Mouse (Mus musculus) embryonic facial prominence, embryonic 14.5 days (tissue): ENCODE data around the gene Zfp277. TPM values are rescaled to one million over a fixed set of nuclear protein-coding genes. Genes with fewer than 3 reads are reported as not detected.

Experiments
- ATAC-seq: fragments of 200-750 bp; cut with Nextera tagmentation; 2 replicates; pipeline ENCODE4 v1.8.0; 2017; ENCODE audit warnings: low read depth, moderate number of reproducible peaks, moderate TSS enrichment
- DNase-seq: peaks from one replicate; pipeline ENCODE4 v3.0.0-alpha.2; 2015; ENCODE audit warnings: low spot score
- H3K27ac ChIP-seq: fragments of 300-500 bp; sonication (generic); replicated peaks from 2 replicates; pipeline ENCODE4 v1.5.1; 2014; ENCODE audit warnings: low read depth, mild to moderate bottlenecking, low read length, moderate library complexity
- H3K27me3 ChIP-seq: fragments of 300-500 bp; sonication (generic); replicated peaks from 2 replicates; pipeline ENCODE4 v1.6.1; 2014; ENCODE audit warnings: low read length; ENCODE audit not compliant: control insufficient read depth, insufficient read depth
- H3K36me3 ChIP-seq: fragments of 300-500 bp; sonication (generic); 2 replicates; pipeline ENCODE4 v1.6.1; 2014; ENCODE audit warnings: low read length, mixed read lengths; ENCODE audit not compliant: control insufficient read depth, insufficient read depth
- H3K4me1 ChIP-seq: fragments of 300-500 bp; sonication (generic); 2 replicates; pipeline ENCODE4 v1.6.1; 2014; ENCODE audit warnings: antibody characterized with exemption, low read length; ENCODE audit not compliant: control insufficient read depth, insufficient read depth
- H3K4me2 ChIP-seq: fragments of 300-500 bp; sonication (generic); 2 replicates; pipeline ENCODE4 v1.6.1; 2014; ENCODE audit warnings: low read depth, mild to moderate bottlenecking, low read length, moderate library complexity, mixed read lengths
- H3K4me3 ChIP-seq: fragments of 300-500 bp; sonication (generic); 2 replicates; pipeline ENCODE4 v1.5.1; 2014; ENCODE audit warnings: low read depth, mild to moderate bottlenecking, low read length
- H3K9ac ChIP-seq: fragments of 300-500 bp; sonication (generic); 2 replicates; pipeline ENCODE4 v1.6.1; 2014; ENCODE audit warnings: low read depth, mild to moderate bottlenecking, low read length, moderate library complexity, mixed read lengths
- H3K9me3 ChIP-seq: fragments of 300-500 bp; sonication (generic); 2 replicates; pipeline ENCODE4 v1.6.1; 2016; ENCODE audit warnings: low read length; ENCODE audit not compliant: control insufficient read depth
- WGBS: fragments of 180-500 bp; shearing (Covaris S2); extraction: QIAGEN DNeasy Blood & Tissue Kit; methylation state at CpG from one replicate; pipeline ENCODE4 v1.1.7; 2014; 5-methylcytosine and 5-hydroxymethylcytosine counted together
- polyA plus RNA-seq: library from polyadenylated mRNA; unstranded; fragments of >200 nt; fragmentation: Nextera tagmentation; extraction: Ambion mirVana; gene quantifications from 2 replicates; pipeline ENCODE4 v1.2.1, GENCODE M21; 2014

The Zfp277 gene
- polyA plus RNA-seq, 1 experiment from 2014 or later: 35.7 TPM

- Histone ChIP-seq H3K4me3 (no peak overlapping the region), H3K4me1 (no peaks in the 10 kb centered on the region), H3K27me3 (no peaks in the 10 kb centered on the region), H3K4me2 (no peak overlapping the region), H3K36me3 (no peaks in the 10 kb centered on the region), H3K9ac (no peak overlapping the region), H3K27ac (no peak overlapping the region), H3K9me3 (no peaks in the 10 kb centered on the region)
- 82% methylated on average over 4 of the region's 4 CpGs for WGBS
- DNase-seq (no peak), ATAC-seq (no peak)
These were observed 172.4 kb downstream of the Zfp277 start for GRCm38 (mm10) chr12:40273339-40273738.

DNA sequence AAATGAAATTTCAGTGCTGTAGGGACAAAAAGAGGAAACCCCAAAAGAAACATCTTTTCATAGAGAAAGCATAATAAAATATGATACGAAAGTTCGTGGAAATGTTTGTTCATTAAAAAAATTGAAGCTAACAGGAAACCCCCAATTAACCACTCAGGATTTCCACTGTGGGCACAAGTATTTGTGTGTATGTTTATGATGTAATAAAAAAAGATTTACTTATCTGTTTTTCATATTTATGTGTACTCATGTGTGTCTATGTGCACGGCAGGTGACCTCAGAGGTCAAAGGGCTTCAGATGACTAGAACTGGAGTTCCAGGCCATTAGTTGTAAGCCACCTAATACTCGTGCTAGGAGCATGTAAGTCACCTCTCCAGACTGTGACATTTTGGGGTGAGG is 173.0 kb downstream of the Zfp277 start:
- H3K9me3 ChIP-seq: no peaks in the 10 kb centered on the region
- no peaks in the 10 kb centered on the region for H3K4me1 ChIP-seq
- ATAC-seq: no peak
- no peak overlapping the region for H3K27ac ChIP-seq
- H3K27me3 ChIP-seq: no peaks in the 10 kb centered on the region
- H3K9ac ChIP-seq: no peak overlapping the region
- no peak for DNase-seq
- no peaks in the 10 kb centered on the region for H3K36me3 ChIP-seq
- 77% methylated on average over 4 of the region's 4 CpGs for WGBS
- H3K4me2 ChIP-seq: no peak overlapping the region
- H3K4me3 ChIP-seq: no peak overlapping the region

DNA sequence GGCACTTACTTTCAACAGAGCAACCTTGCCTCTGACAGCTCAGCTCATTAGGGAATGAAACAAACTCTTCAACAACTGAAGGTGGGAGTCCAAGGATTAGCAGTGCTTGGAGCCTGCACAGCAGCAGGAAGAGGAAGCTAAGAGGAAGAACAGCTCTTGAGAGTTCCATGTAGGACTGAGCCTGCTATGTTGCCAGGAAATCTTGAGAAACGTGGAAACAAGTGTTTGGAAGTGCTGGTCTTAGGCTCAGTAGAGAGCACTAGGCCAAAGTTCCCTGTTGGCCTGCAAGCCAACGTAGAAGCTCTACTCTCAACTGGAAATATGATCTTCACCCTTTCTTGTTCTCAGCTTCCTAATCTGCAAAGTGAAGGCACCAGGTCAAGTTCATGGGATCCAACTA is 177.4 kb downstream of the Zfp277 start:
- WGBS: 73% methylated on average over 2 of the region's 2 CpGs
- no peak overlapping the region for H3K4me2 ChIP-seq
- no peaks in the 10 kb centered on the region for H3K36me3 ChIP-seq
- H3K27me3 ChIP-seq: no peaks in the 10 kb centered on the region
- DNase-seq: no peak
- H3K9ac ChIP-seq: no peak overlapping the region
- no peak for ATAC-seq
- no peak overlapping the region for H3K27ac ChIP-seq
- no peaks in the 10 kb centered on the region for H3K9me3 ChIP-seq
- H3K4me3 ChIP-seq: no peak overlapping the region
- no peaks in the 10 kb centered on the region for H3K4me1 ChIP-seq

Other genes starting within 250 kb of the Zfp277 start
- 4.5 and 4.7 TPM in 2 replicates for gene Lsmem1, start 246.4 kb downstream of the Zfp277 start, polyA plus RNA-seq
- 115 and 127 TPM in 2 replicates for gene Ifrd1, start 197.4 kb downstream of the Zfp277 start, polyA plus RNA-seq
- 8.9 and 9.2 TPM in 2 replicates for gene Dock4, start 50 bp upstream of the Zfp277 start, polyA plus RNA-seq